Comparison of ENCODE assay signal across 1 mouse cellular context in the genomic region with DNA sequence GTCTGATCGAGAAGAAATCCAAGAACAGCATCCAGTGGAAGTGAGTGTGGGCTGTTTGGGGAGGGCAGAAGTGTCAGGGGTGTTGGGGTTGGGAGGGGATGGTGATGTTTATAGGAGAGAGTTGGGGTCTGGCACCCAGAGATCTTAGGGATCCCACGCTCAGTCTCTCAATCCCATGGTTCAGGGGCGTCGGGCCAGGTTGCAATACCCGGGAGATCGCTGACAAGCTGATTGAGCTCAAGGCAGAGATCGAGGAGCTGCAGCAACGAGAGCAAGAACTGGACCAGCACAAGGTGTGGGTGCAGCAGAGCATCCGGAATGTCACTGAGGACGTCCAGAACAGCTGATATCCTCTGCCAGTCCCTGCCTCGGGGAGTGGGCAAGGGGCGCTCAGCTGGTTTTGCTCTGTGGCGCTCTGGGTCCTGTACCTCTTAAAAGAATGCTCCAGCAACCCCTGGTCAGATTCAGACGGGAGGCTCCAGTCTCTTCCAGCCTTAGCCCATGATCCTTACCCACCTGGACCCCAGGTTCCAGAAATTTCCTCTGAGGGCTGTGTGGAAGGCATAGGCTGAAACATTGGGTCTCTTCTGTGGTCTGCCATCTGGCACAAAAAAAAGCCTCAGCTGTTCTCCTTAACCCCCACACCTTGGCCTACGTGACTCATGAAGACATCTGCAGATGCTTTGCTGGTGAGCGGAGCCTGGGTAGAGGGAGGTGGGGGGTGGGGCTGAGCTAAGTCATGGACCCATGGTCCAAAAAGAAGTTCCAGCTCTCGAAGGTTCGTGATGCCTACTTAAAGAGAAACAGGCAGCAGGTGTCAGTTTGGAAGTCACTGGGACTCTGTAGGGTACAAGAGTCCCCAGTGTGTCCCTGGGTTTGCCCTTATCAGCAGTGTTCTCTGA.
TF ChIP-seq lines count a peak whose summit lies in the region.

No protein-coding gene starts in this region.

TF ChIP-seq in ES-E14, 5 proteins besides CTCF, POLR2A, EP300 and RAD21:
- TF ChIP-seq MAFK (IDR thresholded peaks at IDR 0.05; ENCODE audit: insufficient read depth, low read depth, low read length) (no peak), HCFC1 (IDR thresholded peaks at IDR 0.05; ENCODE audit: borderline replicate concordance, insufficient read depth, low read length) (no peak), ZNF384 (IDR thresholded peaks at IDR 0.05; ENCODE audit: low read depth, low read length) (no peak), ZC3H11A (IDR thresholded peaks at IDR 0.05; ENCODE audit: borderline replicate concordance, low read depth, low read length) (no peak), CHD2 (IDR thresholded peaks at IDR 0.05; ENCODE audit: low read depth, low read length) (no peak)
